Mouse (Mus musculus) fat pad, adult 2 months (tissue): ENCODE data around the gene Pnmal2.

Source experiments
- DNase-seq: peaks from one replicate; pipeline ENCODE4 v3.0.0-alpha.2; 2011; ENCODE audit warnings: low read depth, low spot score; ENCODE audit errors: extremely low read depth

Pnmal2 gene

GRCm38 (mm10) chr7:16916342-16917265, 27.9 kb upstream of the Pnmal2 start:
- DNase-seq: no peak

GRCm38 (mm10) chr7:16917447-16917846, 27.0 kb upstream of the Pnmal2 start:
- DNase-seq: no peak

- DNase-seq: no peak
Observed at GRCm38 (mm10) chr7:16918014-16918413, 26.5 kb upstream of the Pnmal2 start.

GRCm38 (mm10) chr7:16918670-16919069, 25.8 kb upstream of the Pnmal2 start:
- no peak for DNase-seq

GRCm38 (mm10) chr7:16919395-16920149, 24.9 kb upstream of the Pnmal2 start:
- DNase-seq: no peak

GRCm38 (mm10) chr7:16920150-16920579, 24.3 kb upstream of the Pnmal2 start:
- no peak for DNase-seq

GRCm38 (mm10) chr7:16920818-16921791, 23.4 kb upstream of the Pnmal2 start:
- no peak for DNase-seq

GRCm38 (mm10) chr7:16921881-16922335, 22.6 kb upstream of the Pnmal2 start:
- no peak for DNase-seq

GRCm38 (mm10) chr7:16922360-16922973, 22.0 kb upstream of the Pnmal2 start:
- no peak for DNase-seq

- DNase-seq: no peak
Observed at GRCm38 (mm10) chr7:16923283-16924036, 21.0 kb upstream of the Pnmal2 start.

GRCm38 (mm10) chr7:16924037-16924834, 20.2 kb upstream of the Pnmal2 start, which contains the start of gene Calm3:
Calm3 (minus strand) TSS chr7:16924114.
- DNase-seq: peak; percentile 91

GRCm38 (mm10) chr7:16928341-16928740, 16.1 kb upstream of the Pnmal2 start:
- no peak for DNase-seq

GRCm38 (mm10) chr7:16930850-16931249, 13.6 kb upstream of the Pnmal2 start:
- DNase-seq: no peak

GRCm38 (mm10) chr7:16931968-16932627, 12.4 kb upstream of the Pnmal2 start:
- DNase-seq: no peak

- no peak for DNase-seq
Observed at GRCm38 (mm10) chr7:16932704-16933577, 11.5 kb upstream of the Pnmal2 start.

- no peak for DNase-seq
Observed at GRCm38 (mm10) chr7:16937312-16937711, 7.2 kb upstream of the Pnmal2 start.
